Mouse (Mus musculus) neural tube, postnatal 0 days (tissue): ENCODE data around the gene Dnmbp. TPM values are rescaled to one million over a fixed set of nuclear protein-coding genes. Genes with fewer than 3 reads are reported as not detected.

Experiments
- polyA plus RNA-seq: library from polyadenylated mRNA; unstranded; fragments of >200 nt; fragmentation: Nextera tagmentation; extraction: Ambion mirVana; gene quantifications from 2 replicates; pipeline ENCODE4 v1.2.1, GENCODE M21; 2015

The Dnmbp gene
- polyA plus RNA-seq, result 7.9 and 8.0 TPM in 2 replicates

DNA sequence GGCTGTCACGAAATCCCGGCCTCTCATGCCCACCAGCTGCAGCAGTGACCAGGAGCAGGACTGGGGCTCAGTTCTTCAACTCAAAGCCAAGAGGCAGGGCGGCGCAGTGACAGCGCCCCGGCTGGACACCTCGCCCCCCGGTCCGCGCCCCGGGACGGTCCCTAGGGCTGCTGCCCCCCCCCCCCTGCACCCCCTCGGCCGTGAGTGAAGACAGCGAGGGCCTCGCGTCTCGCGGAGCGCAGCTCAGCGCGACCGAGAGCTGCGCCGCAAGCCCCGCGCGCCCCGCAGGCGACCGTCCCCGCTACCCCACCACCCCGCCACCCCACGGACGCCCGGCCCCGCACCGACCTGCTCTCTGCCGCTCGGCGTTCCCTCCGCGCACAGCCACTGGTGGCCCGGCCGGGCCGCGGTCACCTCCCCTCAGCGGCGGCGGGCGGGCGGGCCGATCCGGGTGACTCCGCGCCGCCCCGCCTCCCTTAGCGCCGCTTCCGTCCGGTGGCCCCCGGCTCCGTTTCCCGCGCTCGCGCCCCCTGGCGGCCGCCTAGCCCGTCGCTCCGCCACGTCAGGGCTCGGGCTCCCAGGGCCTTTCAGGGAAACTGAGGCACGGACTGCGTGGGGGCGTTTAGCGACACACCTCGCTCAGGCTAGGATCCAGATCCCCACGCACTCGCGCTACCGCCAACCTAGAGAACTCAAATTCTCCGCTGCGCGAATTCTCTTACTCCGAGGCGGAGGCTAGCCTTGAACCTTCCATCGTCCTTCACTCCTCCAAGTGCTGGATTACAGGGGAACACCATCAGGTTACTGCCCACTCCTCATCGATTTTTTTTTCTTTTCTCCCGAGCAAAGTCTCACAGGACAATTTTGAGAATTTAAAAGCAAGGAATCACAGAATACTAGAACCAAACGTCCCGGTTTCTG, at the start of gene Dnmbp:
Gene Dnmbp, minus strand, starts transcription at position 423 of the 921 bp plus-strand sequence.

GRCm38 (mm10) chr19:43986069-43986794, 46.2 kb upstream of the Dnmbp start, which contains the start of gene Cpn1:
Gene Cpn1, minus strand, starts transcription at chr19:43986556.

Other genes with a start within 250 kb of the Dnmbp start
- gene Cutc, start 187.2 kb downstream of the Dnmbp start, polyA plus RNA-seq, result 8.7 and 8.9 TPM in 2 replicates
- 8.6 and 10.0 TPM in 2 replicates for gene Cox15, start 187.2 kb downstream of the Dnmbp start, polyA plus RNA-seq
- gene Abcc2, start 158.0 kb downstream of the Dnmbp start, polyA plus RNA-seq, result 0.27 and 0.28 TPM in 2 replicates
- gene Cpn1, start 46.4 kb upstream of the Dnmbp start, polyA plus RNA-seq, result 0.10 and 0.20 TPM in 2 replicates
- not detected in 2 replicates for gene Cyp2c23, start 89.0 kb upstream of the Dnmbp start, polyA plus RNA-seq
- 16.3 and 17.0 TPM in 2 replicates for gene Erlin1, start 129.6 kb upstream of the Dnmbp start, polyA plus RNA-seq
- gene Chuk, start 167.3 kb upstream of the Dnmbp start, polyA plus RNA-seq, result 36.8 and 38.5 TPM in 2 replicates
- 23.2 and 24.4 TPM in 2 replicates for gene Cwf19l1, start 195.7 kb upstream of the Dnmbp start, polyA plus RNA-seq
- 176 and 191 TPM in 2 replicates for gene Bloc1s2, start 206.3 kb upstream of the Dnmbp start, polyA plus RNA-seq